Mouse (Mus musculus): ENCODE measurements around the gene Fam92a. TPM values are rescaled to one million over a fixed set of nuclear protein-coding genes. Genes with fewer than 3 reads are reported as not detected.
"Not testable (repeated sequence)": the region's sequence is repeated elsewhere in the genome, so short reads cannot be mapped to it uniquely, and the experiment has no call there.

The Fam92a gene
- 88.2 and 94.6 TPM in 2 replicates for polyA plus RNA-seq (2014; fragmentation: Nextera tagmentation; extraction: Ambion mirVana)

DNA sequence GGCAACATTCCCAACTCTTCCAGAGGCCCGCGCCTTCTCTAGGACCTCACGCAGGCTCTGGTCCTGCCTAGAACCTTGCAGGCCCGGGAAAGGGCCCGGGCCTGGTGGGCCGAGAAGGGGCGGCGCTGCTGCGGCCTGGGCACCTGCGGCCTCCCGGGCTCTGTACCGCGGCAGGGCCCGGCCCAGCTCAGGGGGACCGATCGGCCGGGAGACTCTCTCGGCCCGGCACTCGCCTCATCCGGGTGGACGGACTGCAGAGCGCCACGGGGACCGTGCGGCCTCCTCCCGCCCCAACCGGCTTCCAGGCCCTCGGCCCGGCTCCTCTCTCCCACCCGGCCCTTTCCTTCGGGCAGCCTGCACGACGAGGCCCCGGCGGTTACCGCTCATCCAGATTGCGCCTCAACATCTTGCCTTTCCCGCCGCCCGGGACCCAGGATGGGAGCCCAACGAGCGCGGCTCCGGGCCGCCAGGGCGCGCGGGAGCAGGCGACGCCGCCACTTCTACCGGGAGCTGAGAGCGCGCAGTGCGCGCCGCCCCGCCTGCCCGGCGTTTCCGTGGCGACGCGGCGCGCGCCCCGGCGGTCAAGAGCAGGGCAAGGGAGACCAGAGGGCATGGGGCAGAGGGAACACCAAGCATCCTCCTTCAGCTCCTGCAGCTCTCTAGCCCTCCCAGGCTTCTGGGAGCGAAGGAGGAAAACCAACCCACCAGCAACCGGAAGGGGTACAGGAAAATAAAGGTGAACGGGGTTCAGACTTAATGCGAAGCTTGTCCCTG is at the start of gene Fam92a:
Gene Fam92a (minus strand): TSS at position 698 of the 774 bp plus-strand sequence.
- H3K4me2 ChIP-seq (ENCODE audit: low read depth, low read length) = peak within 1 kb of the TSS; percentile 58
- H3K27ac ChIP-seq (replicated peaks; ENCODE audit: low read depth, low read length) = peak within 1 kb of the TSS; percentile 93
- ATAC-seq (ENCODE audit: low read depth) (peak; percentile 92), DNase-seq (ENCODE audit: low spot score) (peak; percentile 76)
- no peaks in the 10 kb centered on the region for H3K9me3 ChIP-seq (ENCODE audit: control insufficient read depth, low read length)
- no peaks in the 10 kb centered on the region for H3K27me3 ChIP-seq (replicated peaks; ENCODE audit: control insufficient read depth, insufficient read depth, low read length)
- H3K9ac ChIP-seq (ENCODE audit: low read depth, low read length) = peak within 1 kb of the TSS; percentile 98
- H3K4me3 ChIP-seq (ENCODE audit: low read depth, low read length) = peak within 1 kb of the TSS; percentile 78
- under 1% methylated on average over 35 of the region's 74 CpGs for WGBS
- H3K36me3 ChIP-seq (ENCODE audit: control insufficient read depth, insufficient read depth, low read length) = peaks cover 23% of the 10 kb centered on the region
- H3K4me1 ChIP-seq (ENCODE audit: control insufficient read depth, insufficient read depth, low read length) = peaks cover 5% of the 10 kb centered on the region

DNA sequence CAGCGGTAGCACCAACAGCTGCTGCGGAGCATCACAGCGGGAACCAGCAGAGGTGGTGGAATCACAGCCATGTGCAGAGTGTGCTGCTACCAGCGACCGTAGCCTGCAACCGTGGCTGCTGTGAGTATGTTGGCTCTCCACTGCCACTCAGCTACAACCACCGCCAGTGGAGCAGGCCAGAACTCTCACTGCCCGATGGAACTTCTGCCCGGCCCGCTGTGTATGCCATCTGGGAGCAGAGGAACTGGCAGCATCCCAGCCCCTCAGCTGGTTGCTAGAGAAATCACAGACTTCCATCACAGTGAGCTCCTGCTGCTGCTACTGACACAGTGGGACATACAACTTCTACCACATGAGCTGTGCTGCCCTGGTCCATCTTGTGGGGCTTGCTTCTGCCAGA is 7.2 kb upstream of the Fam92a start:
- ATAC-seq (ENCODE audit: low read depth) (no peak), DNase-seq (ENCODE audit: low spot score) (no peak)
- Histone ChIP-seq H3K9me3 (ENCODE audit: control insufficient read depth, low read length) (no peaks in the 10 kb centered on the region), H3K4me1 (ENCODE audit: control insufficient read depth, insufficient read depth, low read length) (no peaks in the 10 kb centered on the region), H3K27me3 (replicated peaks; ENCODE audit: control insufficient read depth, insufficient read depth, low read length) (no peaks in the 10 kb centered on the region), H3K27ac (replicated peaks; ENCODE audit: low read depth, low read length) (no peak overlapping the region), H3K4me3 (ENCODE audit: low read depth, low read length) (no peak overlapping the region), H3K9ac (ENCODE audit: low read depth, low read length) (no peak overlapping the region), H3K4me2 (ENCODE audit: low read depth, low read length) (no peak overlapping the region), H3K36me3 (ENCODE audit: control insufficient read depth, insufficient read depth, low read length) (no peaks in the 10 kb centered on the region)
- WGBS = 89% methylated on average over 10 of the region's 10 CpGs

DNA sequence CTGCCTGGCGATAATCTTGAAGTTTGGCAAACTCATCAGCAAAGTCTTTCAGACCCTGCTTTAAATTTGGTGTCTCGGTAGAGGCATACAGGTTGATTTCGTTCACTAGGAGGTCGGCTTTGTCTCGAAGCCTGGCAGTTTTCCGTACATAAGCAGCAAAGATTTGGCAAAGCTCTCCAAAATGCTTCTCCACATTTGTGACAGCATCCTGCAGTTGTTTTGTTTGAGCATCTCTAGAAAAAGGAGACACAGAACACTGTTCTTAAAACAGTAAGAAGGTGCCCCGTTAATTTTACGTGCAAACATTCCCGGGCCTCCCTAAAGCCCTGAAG is 863 bp downstream of the Fam92a start:
- ATAC-seq (ENCODE audit: low read depth) (no peak), DNase-seq (ENCODE audit: low spot score) (no peak)
- 15% methylated on average over 9 of the region's 9 CpGs for WGBS

DNA sequence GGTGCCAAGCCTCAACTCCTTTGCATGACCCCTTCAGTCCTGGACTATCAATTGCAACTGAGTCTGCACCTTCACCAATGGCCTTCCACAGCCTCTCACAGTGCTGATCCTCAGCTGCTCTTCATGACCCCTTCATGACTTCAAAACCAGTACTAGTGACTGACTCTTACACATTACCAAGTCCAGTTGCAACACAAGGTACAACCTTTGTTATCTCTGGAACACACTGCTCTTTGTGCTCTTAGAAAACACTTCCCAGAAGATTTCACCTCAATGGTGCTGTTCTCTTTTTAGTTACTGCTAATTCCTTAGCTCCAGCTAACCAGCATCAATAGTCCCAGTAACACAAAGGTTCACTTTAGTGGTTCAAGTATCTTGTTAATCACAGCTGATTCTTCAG is 24.2 kb downstream of the Fam92a start:
- Histone ChIP-seq H3K27ac (replicated peaks; ENCODE audit: low read depth, low read length) (no peak overlapping the region), H3K27me3 (replicated peaks; ENCODE audit: control insufficient read depth, insufficient read depth, low read length) (no peaks in the 10 kb centered on the region), H3K9me3 (ENCODE audit: control insufficient read depth, low read length) (peaks cover 7% of the 10 kb centered on the region), H3K9ac (ENCODE audit: low read depth, low read length) (no peak overlapping the region), H3K36me3 (ENCODE audit: control insufficient read depth, insufficient read depth, low read length) (peaks cover 33% of the 10 kb centered on the region), H3K4me1 (ENCODE audit: control insufficient read depth, insufficient read depth, low read length) (no peaks in the 10 kb centered on the region), H3K4me3 (ENCODE audit: low read depth, low read length) (no peak overlapping the region), H3K4me2 (ENCODE audit: low read depth, low read length) (no peak overlapping the region)
- ATAC-seq (ENCODE audit: low read depth) (no peak), DNase-seq (ENCODE audit: low spot score) (no peak)

More for the DNA sequence above, 863 bp downstream of the Fam92a start:
- Histone ChIP-seq H3K36me3 (ENCODE audit: control insufficient read depth, insufficient read depth, low read length) (peaks cover 28% of the 10 kb centered on the region), H3K4me1 (ENCODE audit: control insufficient read depth, insufficient read depth, low read length) (peaks cover 5% of the 10 kb centered on the region), H3K9ac (ENCODE audit: low read depth, low read length) (peak overlapping the region; percentile 98), H3K9me3 (ENCODE audit: control insufficient read depth, low read length) (no peaks in the 10 kb centered on the region), H3K4me3 (ENCODE audit: low read depth, low read length) (peak overlapping the region; percentile 78), H3K27ac (replicated peaks; ENCODE audit: low read depth, low read length) (peak overlapping the region; percentile 93), H3K27me3 (replicated peaks; ENCODE audit: control insufficient read depth, insufficient read depth, low read length) (no peaks in the 10 kb centered on the region), H3K4me2 (ENCODE audit: low read depth, low read length) (peak overlapping the region; percentile 58)

DNA sequence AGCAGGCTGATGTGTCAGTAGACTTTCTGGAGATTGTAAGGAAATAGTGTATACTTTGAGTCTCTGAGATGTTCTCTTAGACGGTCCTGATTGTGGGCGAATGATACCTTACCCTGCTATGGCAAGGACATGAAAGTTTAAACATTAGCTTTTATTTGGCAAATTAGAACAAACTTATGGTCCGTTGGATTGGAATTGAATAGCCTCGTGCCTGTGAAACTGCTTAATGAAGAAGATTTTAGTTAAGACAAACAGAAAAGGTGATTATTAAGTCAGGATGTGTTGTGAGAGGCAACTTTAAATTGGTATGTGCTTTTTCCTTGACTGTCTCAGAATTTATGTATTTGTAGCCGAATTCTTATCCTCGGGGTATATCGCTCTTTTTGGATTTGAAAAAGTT is 30.3 kb downstream of the Fam92a start:
- not testable (repeated sequence) for H3K27me3 ChIP-seq (replicated peaks; ENCODE audit: control insufficient read depth, insufficient read depth, low read length); H3K27ac ChIP-seq (replicated peaks; ENCODE audit: low read depth, low read length); H3K9me3 ChIP-seq (ENCODE audit: control insufficient read depth, low read length); DNase-seq (ENCODE audit: low spot score); H3K4me1 ChIP-seq (ENCODE audit: control insufficient read depth, insufficient read depth, low read length); H3K36me3 ChIP-seq (ENCODE audit: control insufficient read depth, insufficient read depth, low read length); H3K9ac ChIP-seq (ENCODE audit: low read depth, low read length); H3K4me3 ChIP-seq (ENCODE audit: low read depth, low read length); ATAC-seq (ENCODE audit: low read depth)
- 89% methylated on average over 6 of the region's 7 CpGs for WGBS
- H3K4me2 ChIP-seq (ENCODE audit: low read depth, low read length) = peak overlapping the region; percentile 10; the same call in 1 of the 2 replicates

DNA sequence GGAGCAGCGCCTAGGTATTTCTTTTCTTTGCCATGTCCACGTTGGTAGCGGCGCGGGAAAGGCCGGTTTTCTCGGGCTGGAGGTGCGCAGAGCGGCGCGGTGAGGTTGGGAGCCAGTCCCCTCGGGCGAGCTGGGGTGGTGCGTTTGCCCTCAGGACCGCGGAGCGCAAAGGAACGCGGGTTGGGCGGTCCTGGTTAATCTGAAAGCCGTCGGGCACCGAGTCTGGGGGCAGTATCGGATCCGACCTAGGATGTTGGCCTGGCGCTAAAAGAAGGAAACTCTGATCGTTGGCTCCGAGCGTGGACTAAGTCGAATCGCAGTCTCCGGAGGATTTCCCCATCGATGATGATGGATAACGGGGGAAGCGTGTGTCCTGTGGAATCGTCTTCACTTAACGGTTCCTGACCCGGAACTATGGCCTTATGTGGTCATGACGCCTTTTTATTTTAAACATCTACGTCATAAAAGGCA is 31.2 kb downstream of the Fam92a start:
- not testable (repeated sequence) for H3K27ac ChIP-seq (replicated peaks; ENCODE audit: low read depth, low read length); H3K36me3 ChIP-seq (ENCODE audit: control insufficient read depth, insufficient read depth, low read length); H3K4me1 ChIP-seq (ENCODE audit: control insufficient read depth, insufficient read depth, low read length); H3K9me3 ChIP-seq (ENCODE audit: control insufficient read depth, low read length); H3K27me3 ChIP-seq (replicated peaks; ENCODE audit: control insufficient read depth, insufficient read depth, low read length)
- peak; percentile 1 for DNase-seq (ENCODE audit: low spot score)
- Histone ChIP-seq H3K4me2 (ENCODE audit: low read depth, low read length) (peak overlapping the region; percentile 49), H3K4me3 (ENCODE audit: low read depth, low read length) (peak overlapping the region; percentile 42), H3K9ac (ENCODE audit: low read depth, low read length) (peak overlapping the region; percentile 54)
- peak; percentile 84 for ATAC-seq (ENCODE audit: low read depth)
- 18% methylated on average over 20 of the region's 40 CpGs for WGBS

DNA sequence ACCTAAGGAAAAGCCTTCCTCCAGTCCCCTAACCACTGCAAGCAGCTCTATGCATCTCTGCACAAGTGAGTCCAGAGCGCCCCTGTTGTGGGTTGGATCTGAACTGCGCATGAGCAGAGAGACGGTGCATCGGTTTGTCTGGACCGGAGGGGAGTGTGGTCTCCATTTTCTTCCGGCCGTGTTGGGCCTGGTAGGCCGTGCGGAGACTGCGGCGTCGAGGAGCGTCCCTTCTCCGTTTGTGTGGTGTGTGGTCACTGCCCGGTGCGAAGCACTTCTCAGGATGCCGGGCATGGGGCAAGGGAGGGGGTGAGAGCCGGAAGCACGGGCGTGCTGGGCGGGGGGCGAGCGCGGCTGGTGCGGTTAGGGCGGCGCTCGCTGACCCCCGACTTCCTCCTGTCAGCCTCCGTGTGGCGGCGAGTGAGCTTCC is 31.7 kb downstream of the Fam92a start, which contains the start of gene Rbm12b1:
Gene Rbm12b1 (plus strand): TSS at position 124 of the 427 bp plus-strand sequence.
- ATAC-seq (ENCODE audit: low read depth) = peak; percentile 100
- Histone ChIP-seq H3K27ac (replicated peaks; ENCODE audit: low read depth, low read length) (peak within 1 kb of the TSS; percentile 55), H3K4me3 (ENCODE audit: low read depth, low read length) (peak within 1 kb of the TSS; percentile 42), H3K9ac (ENCODE audit: low read depth, low read length) (peak within 1 kb of the TSS; percentile 60), H3K4me2 (ENCODE audit: low read depth, low read length) (peak within 1 kb of the TSS; percentile 49)
- H3K4me1 ChIP-seq (ENCODE audit: control insufficient read depth, insufficient read depth, low read length); H3K9me3 ChIP-seq (ENCODE audit: control insufficient read depth, low read length); H3K27me3 ChIP-seq (replicated peaks; ENCODE audit: control insufficient read depth, insufficient read depth, low read length); H3K36me3 ChIP-seq (ENCODE audit: control insufficient read depth, insufficient read depth, low read length): not testable (repeated sequence)
- peak; percentile 94 for DNase-seq (ENCODE audit: low spot score)
- 11% methylated on average over 13 of the region's 32 CpGs for WGBS
